Mouse (Mus musculus) G1E (cell line): ENCODE measurements around the gene Polr3e.
"Not testable (repeated sequence)": the region's sequence is repeated elsewhere in the genome, so short reads cannot be mapped to it uniquely, and the experiment has no call there.

Source experiments
- CTCF ChIP-seq: IDR thresholded peaks from 2 replicates; pipeline ENCODE4 v1.5.1; 2012; ENCODE audit warnings: low read depth, low read length, inconsistent platforms, mixed read lengths
- GATA1 ChIP-seq: IDR thresholded peaks from 2 replicates; pipeline ENCODE4 v1.6.1; 2012; ENCODE audit warnings: borderline replicate concordance, low read length, inconsistent platforms, mixed read lengths
- GATA2 ChIP-seq: IDR thresholded peaks from 2 replicates; pipeline ENCODE4 v1.6.1; 2012; ENCODE audit warnings: low read depth, low read length, inconsistent platforms, borderline replicate concordance
- POLR2AphosphoS5 ChIP-seq: IDR thresholded peaks from 2 replicates; pipeline ENCODE4 v1.6.1; 2012; ENCODE audit warnings: low read depth, low read length, inconsistent platforms; ENCODE audit not compliant: insufficient replicate concordance
- TAL1 ChIP-seq: conservative IDR thresholded peaks from 2 replicates; pipeline ENCODE4 v1.6.1; 2012; ENCODE audit warnings: low read depth, low read length, inconsistent platforms, mixed read lengths

DNA sequence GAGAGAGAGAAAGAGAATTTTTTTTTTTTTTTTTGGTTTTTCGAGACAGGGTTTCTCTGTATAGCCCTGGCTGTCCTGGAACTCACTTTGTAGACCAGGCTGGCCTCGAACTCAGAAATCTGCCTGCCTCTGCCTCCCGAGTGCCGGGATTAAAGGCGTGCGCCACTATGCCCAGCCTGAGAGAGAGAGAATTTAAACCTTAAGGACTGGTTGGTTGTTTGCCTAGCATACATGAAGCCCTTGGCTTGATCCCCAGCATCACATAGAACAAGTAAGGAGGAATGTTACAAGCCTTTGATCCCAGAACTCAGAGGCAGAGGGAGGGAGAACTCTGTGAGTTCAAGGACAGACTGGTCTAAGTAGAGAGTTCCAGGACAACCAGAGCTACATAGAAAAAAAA lies 6.3 kb upstream of the Polr3e start:
- not testable (repeated sequence) for TF ChIP-seq CTCF, TAL1, GATA1, POLR2AphosphoS5, GATA2
